Mouse (Mus musculus) ES-E14 (cell line): ENCODE measurements around the gene Rint1. TPM values are rescaled to one million over a fixed set of nuclear protein-coding genes. Genes with fewer than 3 reads are reported as not detected.
A peak's percentile ranks its signal among the peaks of the same experiment; 100 is the strongest.

Source experiments
- DNase-seq: peaks from one replicate; pipeline ENCODE4 v3.0.0-alpha.2; 2013; ENCODE audit warnings: low read depth, low spot score
- H3K27ac ChIP-seq: 2 replicates; pipeline ENCODE4 v1.5.1; 2012; ENCODE audit warnings: low read depth, mild to moderate bottlenecking, low read length, moderate library complexity, mixed read lengths; ENCODE audit not compliant: poor library complexity, insufficient read depth, severe bottlenecking
- H3K36me3 ChIP-seq: 2 replicates; pipeline ENCODE4 v1.6.1; 2012; ENCODE audit warnings: mild to moderate bottlenecking, low read length, moderate library complexity, mixed read lengths; ENCODE audit not compliant: control insufficient read depth, poor library complexity, insufficient read depth, severe bottlenecking
- H3K4me1 ChIP-seq, 2 experiments: fragments of 150-350 bp in 1 of 2; sonication (generic) in 1 of 2; 2 replicates each; pipeline ENCODE4 v1.6.1; 2012; ENCODE audit warnings: low read length in 2 of 2, mild to moderate bottlenecking in 1 of 2, mixed read lengths in 1 of 2; ENCODE audit not compliant: control insufficient read depth in 2 of 2, insufficient read depth in 2 of 2, poor library complexity in 1 of 2
- H3K4me3 ChIP-seq, 2 experiments: fragments of 150-350 bp in 1 of 2; sonication (generic) in 1 of 2; 2 replicates each; pipeline ENCODE4 v1.5.1; 2012; ENCODE audit warnings: low read length in 2 of 2, low read depth in 1 of 2, mild to moderate bottlenecking in 1 of 2, mixed read lengths in 1 of 2; ENCODE audit not compliant: insufficient read depth in 1 of 2, poor library complexity in 1 of 2, severe bottlenecking in 1 of 2
- H3K9ac ChIP-seq: 2 replicates; pipeline ENCODE4 v1.6.1; 2012; ENCODE audit warnings: low read depth, mild to moderate bottlenecking, low read length, mixed read lengths; ENCODE audit not compliant: poor library complexity, insufficient read depth, severe bottlenecking
- H3K9me3 ChIP-seq: fragments of 150-350 bp; sonication (generic); 2 replicates; pipeline ENCODE4 v1.6.1; 2012; ENCODE audit warnings: low read depth, mild to moderate bottlenecking, low read length; ENCODE audit not compliant: control insufficient read depth, insufficient read depth
- CHD2 ChIP-seq: IDR thresholded peaks from 2 replicates; pipeline ENCODE4 v1.6.1; 2014; ENCODE audit warnings: mild to moderate bottlenecking, low read depth, low read length, inconsistent platforms
- HCFC1 ChIP-seq: IDR thresholded peaks from 2 replicates; pipeline ENCODE4 v1.6.1; 2012; ENCODE audit warnings: low read length, inconsistent platforms, borderline replicate concordance; ENCODE audit not compliant: insufficient read depth
- MAFK ChIP-seq: IDR thresholded peaks from 2 replicates; pipeline ENCODE4 v1.6.1; 2014; ENCODE audit warnings: mild to moderate bottlenecking, low read depth, low read length, inconsistent platforms; ENCODE audit not compliant: insufficient read depth
- ZC3H11A ChIP-seq: IDR thresholded peaks from 2 replicates; pipeline ENCODE4 v1.6.1; 2012; ENCODE audit warnings: low read depth, mild to moderate bottlenecking, inconsistent platforms, low read length, borderline replicate concordance
- ZNF384 ChIP-seq: IDR thresholded peaks from 2 replicates; pipeline ENCODE4 v1.6.1; 2012; ENCODE audit warnings: low read depth, low read length, inconsistent platforms
- in situ Hi-C, 2 experiments: fragments of 600-800 bp; cut with MboI; formaldehyde crosslinking; loops; one replicate each; pipeline ENCODE4 v1.15.1; 2025; ENCODE audit warnings: low sequenced_read_pairs in 2 of 2, inconsistent platforms in 1 of 2; ENCODE audit not compliant: unreplicated experiment in 2 of 2
- total RNA-seq: library from RNA; depleted of rRNA; stranded (reverse); fragments of 300-350 nt; gene quantifications from 2 replicates; pipeline ENCODE4 v1.2.3, GENCODE M21; 2012

Gene Rint1
- total RNA-seq, 1 experiment: 12.0 TPM

- H3K36me3 ChIP-seq: peaks cover 3% of the 10 kb centered on the region
- in situ Hi-C loops: no loop called here
- H3K27ac ChIP-seq: no peak overlapping the region
- H3K9me3 ChIP-seq: no peaks in the 10 kb centered on the region
- TF ChIP-seq CHD2: no peak
- no peak for TF ChIP-seq ZC3H11A
- TF ChIP-seq ZNF384: no peak
- TF ChIP-seq MAFK: no peak
- no peak for TF ChIP-seq HCFC1
- H3K9ac ChIP-seq: no peak overlapping the region
- H3K4me3 ChIP-seq: no peak overlapping the region
- DNase-seq: no peak
- 0 out of 4 replicates have a peak, but pooled peaks cover 0 to 1% of the 10 kb centered on the region in 2 experiments for H3K4me1 ChIP-seq
Observed at GRCm38 (mm10) chr5:23838158-23838557, 50.6 kb downstream of the Rint1 start.

GRCm38 (mm10) chr5:23843674-23844530, 56.4 kb downstream of the Rint1 start, which contains the start of gene Tomm7:
Gene Tomm7 (minus strand): TSS chr5:23844161.
- in situ Hi-C loops: no loop called here
- Histone ChIP-seq H3K4me3 (peak within 1 kb of the TSS; percentile 73 to 78), H3K4me1 (0 out of 4 replicates have a peak, but pooled peaks cover 0 to 1% of the 10 kb centered on the region in 2 experiments), H3K27ac (peak within 1 kb of the TSS; percentile 35), H3K9ac (peak within 1 kb of the TSS; percentile 80), H3K36me3 (peaks cover 2% of the 10 kb centered on the region), H3K9me3 (no peaks in the 10 kb centered on the region)
- peak; percentile 77 for TF ChIP-seq HCFC1
- no peak for TF ChIP-seq MAFK
- peak; percentile 97 for DNase-seq

- peak overlapping the region; percentile 30 to 78 for H3K4me3 ChIP-seq
- DNase-seq: no peak
- H3K36me3 ChIP-seq: no peaks in the 10 kb centered on the region; the same call in none of the 2 replicates
- in situ Hi-C loops: no loop called here
- TF ChIP-seq MAFK (no peak), ZNF384 (no peak), HCFC1 (no peak), ZC3H11A (no peak), CHD2 (no peak)
- peak overlapping the region; percentile 58; the same call in 1 of the 2 replicates for H3K9ac ChIP-seq
- 0 out of 4 replicates have a peak, but pooled peaks cover 0 to 1% of the 10 kb centered on the region in 2 experiments for H3K4me1 ChIP-seq
- H3K9me3 ChIP-seq: no peaks in the 10 kb centered on the region
- peak overlapping the region; percentile 35; the same call in 1 of the 2 replicates for H3K27ac ChIP-seq
Observed at GRCm38 (mm10) chr5:23844531-23844841, 57.0 kb downstream of the Rint1 start.

- 0 out of 4 replicates have a peak, but pooled peaks cover 0 to 1% of the 10 kb centered on the region in 2 experiments for H3K4me1 ChIP-seq
- H3K9me3 ChIP-seq: no peaks in the 10 kb centered on the region
- TF ChIP-seq CHD2: no peak
- no peak for TF ChIP-seq MAFK
- no peak for TF ChIP-seq ZNF384
- no peak for TF ChIP-seq HCFC1
- TF ChIP-seq ZC3H11A: no peak
- H3K27ac ChIP-seq: no peak overlapping the region
- no peak overlapping the region for H3K9ac ChIP-seq
- in situ Hi-C loops: no loop called here
- H3K4me3 ChIP-seq: no peak overlapping the region
- no peak for DNase-seq
- H3K36me3 ChIP-seq: no peaks in the 10 kb centered on the region; the same call in none of the 2 replicates
Observed at GRCm38 (mm10) chr5:23845141-23845540, 57.6 kb downstream of the Rint1 start.
